Mouse (Mus musculus): Measurements from ENCODE around the gene Zfp940.
"Not testable (repeated sequence)": the region's sequence is repeated elsewhere in the genome, so short reads cannot be mapped to it uniquely, and the experiment has no call there.

Zfp940 gene

DNA sequence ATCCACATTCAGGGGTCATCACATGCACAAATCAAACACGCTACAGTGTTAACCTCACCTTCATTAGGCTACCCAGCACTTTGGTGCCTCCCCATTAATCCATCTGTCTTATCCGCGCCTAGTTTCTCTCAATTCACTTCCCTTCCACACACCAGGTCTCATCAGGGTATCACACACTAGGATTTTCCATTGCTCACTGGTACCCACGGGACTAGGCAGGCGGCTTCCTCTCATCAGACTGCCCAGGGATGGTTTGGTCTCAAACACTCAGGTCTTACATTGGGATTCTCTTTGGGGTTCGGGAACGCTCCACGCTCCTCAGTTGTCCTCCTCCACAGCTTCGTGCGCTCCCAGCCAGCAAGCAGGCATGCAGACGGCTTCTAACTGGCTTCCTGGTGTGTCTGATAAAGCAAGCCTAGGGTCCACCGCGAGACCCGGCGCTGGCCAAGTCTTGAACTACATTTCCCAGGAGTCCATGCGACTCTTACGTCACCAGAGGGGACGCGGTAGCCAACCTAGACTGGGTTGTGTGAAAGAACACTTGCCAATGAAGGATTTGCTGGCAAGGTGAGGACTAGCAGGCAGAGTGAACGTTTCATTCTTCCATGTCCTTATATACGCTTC, at the start of gene Zfp940:
TSS of gene Zfp940 (minus strand) at position 451 of the 624 bp plus-strand sequence.
- DNase-seq: peak; percentile 83 to 87

DNA sequence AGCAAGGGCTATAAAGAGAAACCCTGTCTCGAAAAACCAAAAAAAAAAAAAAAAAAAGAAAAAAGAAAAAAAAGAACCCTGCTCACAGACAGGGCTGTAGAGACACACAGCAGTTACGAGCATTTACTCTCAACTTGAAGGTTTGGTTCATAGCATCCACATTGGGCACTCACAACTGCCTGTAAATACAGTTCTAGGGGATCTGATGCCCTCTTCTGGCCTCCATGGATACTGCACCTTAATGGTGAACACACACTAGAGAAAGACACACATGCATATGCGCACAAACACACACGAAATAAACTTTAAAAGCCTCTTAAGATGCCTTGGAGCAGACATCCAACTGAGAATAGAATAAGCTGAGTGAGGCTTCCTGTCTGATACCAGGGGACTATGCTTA, 44.9 kb upstream of the Zfp940 start:
- DNase-seq: no peak

DNA sequence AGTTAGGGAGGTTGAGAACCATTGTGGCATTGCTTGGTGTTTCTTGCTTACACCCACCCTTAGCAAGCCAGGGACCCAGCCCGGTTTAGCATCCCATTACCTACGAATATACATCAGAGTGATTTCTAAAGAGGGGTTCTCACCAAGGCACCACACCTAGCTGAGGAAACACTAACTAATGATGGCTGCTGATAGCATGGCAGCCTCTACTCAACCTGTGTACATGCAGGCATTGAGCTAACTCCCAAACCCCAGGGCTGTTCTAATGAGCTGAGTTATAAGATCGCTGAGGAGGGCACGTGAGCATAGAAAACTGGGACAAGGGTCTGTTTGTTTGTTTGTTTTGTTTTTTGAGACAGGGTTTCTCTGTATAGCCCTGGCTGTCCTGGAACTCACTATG, 39.3 kb upstream of the Zfp940 start:
- no peak for DNase-seq

DNA sequence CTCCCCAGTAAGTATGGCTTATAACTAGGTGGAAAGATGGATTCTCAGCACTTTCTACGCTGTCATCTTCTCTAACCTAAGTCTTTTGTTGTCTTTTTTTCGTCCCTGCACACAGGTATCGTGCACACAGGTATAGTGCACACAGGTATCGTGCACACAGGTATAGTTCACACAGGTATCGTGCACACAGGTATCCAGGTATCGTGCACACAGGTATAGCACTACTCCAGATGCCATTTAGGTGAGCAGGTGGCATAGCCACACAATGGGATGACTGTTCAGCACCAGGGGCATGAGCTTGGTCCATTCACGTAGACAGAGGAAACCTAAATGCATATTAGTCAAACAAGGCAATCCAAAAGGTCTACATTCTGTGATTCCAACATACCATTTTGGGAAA, 37.0 kb upstream of the Zfp940 start:
- DNase-seq: no peak

DNA sequence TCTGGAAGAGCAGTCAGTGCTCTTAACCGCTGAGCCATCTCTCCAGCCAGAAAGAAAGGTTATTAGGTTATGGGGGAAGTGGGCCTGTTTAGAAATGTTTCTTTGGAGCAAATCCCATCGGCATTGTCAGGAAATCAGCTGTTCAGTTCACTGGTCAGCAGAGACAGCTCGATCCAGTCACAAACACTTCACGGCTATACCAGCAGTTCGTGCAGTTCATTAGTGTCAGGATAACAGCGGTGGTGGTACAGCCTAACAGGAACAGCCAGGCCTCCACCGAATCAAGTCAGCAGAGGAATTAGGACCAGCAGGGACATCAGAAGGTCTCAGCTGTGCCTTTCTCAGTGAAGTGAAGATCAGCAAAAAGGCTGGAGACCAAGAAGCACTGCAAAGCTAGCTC, 27.4 kb upstream of the Zfp940 start:
- DNase-seq: no peak

DNA sequence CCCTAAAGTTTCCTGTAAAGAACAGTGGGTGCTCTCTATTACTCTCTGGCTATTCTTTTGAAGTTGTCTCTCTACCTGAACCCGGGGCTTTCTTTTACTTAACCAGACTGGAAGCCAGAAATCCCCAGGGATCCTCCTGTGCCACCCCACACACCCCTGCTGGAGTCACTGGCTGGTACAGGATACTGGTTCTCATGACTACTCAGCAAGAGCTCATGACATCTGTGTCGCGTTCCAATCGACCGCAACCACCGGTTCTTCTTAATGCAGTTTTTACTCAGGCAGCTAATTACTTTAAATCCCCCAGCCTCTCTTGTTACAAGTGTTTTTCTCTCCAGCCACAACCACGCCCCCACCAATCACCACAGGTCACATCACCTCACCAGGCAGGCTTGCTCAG, 26.6 kb upstream of the Zfp940 start:
- DNase-seq: no peak

DNA sequence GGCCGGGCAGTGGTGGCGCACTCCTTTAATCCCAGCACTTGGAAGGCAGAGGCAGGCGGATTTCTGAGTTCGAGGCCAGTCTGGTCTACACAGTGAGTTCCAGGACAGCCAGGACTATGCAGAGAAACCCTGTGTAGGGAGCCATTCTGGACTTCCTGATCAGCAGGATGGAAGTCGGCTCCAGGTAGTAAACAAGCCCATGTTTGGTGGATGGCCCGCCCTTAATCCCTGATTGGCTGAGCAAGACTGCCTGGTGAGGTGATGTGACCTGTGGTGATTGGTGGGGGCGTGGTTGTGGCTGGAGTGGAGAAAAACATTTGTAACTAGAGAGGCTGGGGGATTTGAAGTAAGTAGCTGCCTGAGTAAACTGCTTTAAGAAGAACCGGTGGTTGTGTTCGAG, 24.1 kb upstream of the Zfp940 start:
- not testable (repeated sequence) for DNase-seq

DNA sequence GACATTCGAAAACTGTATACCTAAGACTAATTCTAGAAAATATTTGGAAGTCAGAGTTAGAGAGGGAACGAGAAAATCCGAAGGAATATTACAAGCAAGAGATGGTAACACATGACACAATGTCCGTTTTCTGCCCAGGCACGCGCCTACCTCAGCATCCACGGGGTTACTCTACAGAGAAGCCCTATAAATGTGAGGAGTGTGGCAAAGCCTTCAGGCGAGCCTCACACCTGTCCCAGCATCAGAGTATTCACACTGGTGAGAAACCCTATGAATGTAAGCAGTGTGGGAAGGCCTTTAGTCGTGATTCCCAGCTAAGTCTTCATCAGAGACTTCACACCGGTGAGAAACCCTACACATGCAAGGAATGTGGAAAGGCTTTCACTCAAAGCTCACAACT, 20.8 kb upstream of the Zfp940 start:
- no peak for DNase-seq

DNA sequence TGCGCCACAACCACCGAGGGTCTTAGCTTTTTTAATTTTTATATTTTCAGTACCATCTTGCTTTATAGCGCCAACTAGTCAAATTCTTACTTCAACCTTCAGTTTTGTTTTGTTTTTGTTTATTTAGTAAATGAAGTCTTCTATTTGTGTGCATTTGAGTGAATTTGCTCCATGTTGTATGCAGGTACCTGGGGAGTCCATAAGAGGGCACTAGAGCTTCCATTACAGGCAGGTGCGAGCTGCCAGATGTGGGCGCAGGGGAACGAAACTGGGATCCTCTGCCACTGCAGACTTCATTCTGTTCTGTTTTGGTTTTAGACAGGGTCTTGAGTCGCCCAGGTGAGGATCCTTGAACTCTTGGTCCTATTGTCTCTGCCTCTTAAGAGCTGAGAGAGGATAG, 8.2 kb upstream of the Zfp940 start:
- no peak for DNase-seq

DNA sequence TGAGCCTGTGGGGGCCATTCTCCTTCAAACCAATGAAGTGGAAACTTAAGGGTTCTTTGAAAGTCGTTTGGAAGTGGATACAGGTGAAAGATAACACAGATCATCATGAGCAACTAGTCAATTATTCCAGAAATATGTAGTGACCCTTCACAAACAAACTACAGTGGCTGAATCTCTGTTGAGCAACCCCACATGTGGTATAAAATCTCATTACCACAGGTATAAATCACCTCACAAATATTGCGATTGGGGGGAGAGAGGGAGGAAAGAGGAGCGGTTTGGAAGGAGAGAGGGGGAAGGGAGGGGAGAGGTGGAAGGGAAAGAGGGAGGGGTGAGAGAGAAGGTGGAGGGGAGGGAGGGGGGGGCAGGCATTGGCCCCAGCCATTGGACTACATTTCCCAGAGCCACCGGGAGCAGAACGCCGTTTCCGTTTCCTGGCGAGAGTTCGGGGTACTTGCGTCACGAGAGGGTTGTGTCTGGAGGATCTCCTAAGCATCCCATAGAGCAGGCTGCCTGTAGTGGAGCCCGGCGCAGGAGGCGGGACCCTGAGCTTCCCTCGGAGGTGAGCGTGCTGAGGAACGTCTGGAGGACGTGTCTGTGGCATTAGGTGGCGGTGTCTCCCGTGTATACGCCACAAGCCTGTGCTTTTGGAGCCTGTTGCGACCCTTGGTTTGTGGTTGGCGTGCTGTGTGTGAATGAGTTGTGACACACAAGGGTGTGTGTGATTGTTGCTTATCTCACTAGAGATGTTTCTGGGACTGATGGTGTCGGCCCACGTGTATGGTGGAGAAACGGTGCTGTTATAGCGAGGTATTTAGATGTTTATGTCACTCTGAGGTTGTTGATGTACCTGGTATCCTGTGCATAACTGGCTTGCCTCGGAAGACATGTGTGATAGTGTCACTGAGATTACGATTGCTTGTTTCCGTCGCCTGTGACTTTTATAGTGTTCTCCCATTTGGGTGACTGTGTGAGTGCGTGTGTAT, 6.4 kb upstream of the Zfp940 start, which contains the start of gene Zfp420:
TSS of gene Zfp420 (plus strand) at position 448 of the 986 bp plus-strand sequence.
- peak; percentile 92 to 94 for DNase-seq

DNA sequence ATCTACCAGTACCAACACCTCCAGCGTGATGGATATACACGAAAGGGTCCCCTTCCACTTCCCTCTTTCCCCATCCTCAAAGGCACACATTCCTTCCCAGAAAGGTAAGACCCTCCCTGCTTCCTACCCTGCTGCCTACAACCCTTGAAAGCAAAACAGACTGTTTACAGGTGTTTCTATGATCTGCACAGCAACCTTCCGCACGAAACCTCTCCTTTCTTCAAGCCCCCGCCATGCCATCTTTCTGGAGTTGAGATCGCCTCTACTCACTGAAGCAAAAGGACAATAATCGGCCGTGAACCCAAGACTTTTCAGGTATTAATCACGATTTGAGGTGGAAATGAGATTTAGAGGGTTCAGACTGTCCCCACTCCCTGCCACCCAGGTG, 644 bp downstream of the Zfp940 start:
- no peak for DNase-seq

DNA sequence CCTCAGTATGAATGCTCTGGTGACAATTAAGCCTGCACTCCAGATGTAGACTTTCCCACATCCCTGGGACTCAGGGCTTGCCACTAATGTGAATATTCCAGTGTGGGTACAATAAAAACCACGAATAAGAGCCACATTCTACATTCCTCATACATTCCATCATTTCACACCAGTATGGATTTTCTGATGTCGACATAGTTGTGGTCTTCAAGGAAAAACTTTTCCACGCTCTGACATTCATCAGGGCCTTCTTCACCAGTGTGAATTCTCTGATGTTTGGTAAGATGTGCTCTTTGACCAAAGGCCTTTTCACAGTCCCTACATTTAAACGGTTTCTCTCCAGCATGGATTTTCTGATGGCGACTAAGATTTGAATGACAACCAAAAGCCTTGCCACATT, 8.9 kb downstream of the Zfp940 start:
- no peak for DNase-seq

DNA sequence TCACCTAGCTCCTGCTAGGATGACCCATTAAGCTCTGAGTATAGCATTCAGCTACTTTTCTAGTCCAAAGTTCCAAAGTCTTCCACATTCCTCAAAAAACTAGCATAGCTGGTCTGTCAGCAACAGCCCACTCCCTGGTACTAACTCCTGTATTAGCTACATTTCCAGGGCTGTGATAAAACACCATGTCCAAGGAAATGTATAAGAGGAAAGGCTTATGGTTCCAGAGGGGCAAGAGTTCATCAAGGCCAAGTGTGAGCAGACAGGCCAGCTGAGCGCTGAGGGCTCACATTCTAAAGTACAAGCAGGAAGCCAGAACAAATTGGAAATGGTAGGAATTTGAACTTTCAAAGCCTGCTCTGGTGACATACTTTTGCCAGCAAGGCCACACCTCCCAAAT, 11.4 kb downstream of the Zfp940 start:
- no peak for DNase-seq

DNA sequence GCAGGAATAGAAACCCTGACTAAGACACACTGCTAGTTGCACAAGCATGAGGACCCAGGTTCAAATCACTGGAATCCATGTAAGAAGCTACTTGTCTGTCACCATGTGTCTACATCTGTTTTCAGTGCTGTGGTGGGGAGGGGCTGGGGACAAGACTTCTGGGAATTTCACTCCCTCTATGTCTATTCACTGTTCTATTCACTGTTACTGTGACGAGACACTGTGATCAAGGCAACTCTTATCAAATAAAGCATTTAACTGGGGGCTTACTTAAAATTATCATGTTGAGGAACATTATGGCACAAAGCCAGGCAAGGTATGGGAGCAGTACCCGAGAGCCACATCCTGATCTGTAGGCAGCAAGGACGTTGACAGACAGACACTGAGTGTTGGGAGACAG, 14.2 kb downstream of the Zfp940 start:
- no peak for DNase-seq

DNA sequence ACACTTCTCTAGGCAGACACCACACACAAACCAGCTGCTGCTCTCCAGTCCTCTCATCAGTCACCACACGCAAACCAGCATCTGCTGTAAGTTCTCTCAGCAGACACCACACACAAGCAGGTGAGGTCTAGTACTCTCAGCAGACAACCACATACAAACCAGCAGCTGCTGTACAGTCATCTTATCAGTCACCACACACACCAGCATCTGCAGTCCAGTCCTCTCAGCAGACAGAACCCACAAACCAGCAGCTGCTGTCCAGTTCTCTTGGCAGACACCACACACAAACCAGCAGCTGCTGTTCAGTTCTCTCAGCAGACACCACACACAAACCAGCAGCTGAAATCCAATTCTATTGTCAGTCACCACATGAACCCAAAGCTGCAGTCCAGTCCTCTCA, 16.7 kb downstream of the Zfp940 start:
- no peak for DNase-seq

DNA sequence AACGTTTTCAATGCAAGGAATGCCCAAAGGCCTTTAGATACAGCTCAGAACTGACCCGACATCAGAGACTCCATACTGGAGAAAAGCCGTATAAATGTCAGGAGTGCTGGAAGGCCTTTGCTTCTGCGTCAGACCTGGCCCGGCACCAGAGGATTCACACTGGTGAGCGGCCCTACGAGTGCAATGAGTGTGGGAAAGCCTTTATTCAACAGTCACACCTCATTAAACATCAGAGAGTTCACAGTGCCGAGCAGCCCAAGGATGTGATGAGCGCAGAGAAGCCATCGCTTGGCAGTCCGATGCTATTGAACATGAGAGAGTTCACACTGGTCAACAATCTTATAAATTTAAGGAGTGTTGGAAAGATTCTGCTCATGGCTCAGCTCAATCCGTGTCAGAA, 23.7 kb downstream of the Zfp940 start:
- DNase-seq: no peak

DNA sequence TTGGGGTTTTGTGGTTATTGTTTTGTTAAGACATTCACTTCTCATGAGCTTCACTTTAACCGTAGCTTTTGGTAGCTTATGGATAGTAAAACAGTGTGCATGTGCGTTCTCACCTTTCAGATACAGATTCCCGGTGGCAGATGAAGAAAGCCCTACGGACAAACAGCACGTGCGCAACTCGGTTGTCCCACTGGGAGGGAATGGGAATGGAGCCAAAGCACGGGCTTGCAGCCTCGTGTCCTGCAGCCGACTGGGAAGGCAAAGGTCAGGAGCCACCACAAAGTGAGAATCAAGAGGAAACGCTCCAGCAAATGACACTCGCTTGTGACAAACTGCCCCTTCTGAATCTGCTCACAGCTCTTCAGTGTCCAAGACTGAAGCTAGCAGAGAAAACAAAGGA, 25.5 kb downstream of the Zfp940 start:
- no peak for DNase-seq

DNA sequence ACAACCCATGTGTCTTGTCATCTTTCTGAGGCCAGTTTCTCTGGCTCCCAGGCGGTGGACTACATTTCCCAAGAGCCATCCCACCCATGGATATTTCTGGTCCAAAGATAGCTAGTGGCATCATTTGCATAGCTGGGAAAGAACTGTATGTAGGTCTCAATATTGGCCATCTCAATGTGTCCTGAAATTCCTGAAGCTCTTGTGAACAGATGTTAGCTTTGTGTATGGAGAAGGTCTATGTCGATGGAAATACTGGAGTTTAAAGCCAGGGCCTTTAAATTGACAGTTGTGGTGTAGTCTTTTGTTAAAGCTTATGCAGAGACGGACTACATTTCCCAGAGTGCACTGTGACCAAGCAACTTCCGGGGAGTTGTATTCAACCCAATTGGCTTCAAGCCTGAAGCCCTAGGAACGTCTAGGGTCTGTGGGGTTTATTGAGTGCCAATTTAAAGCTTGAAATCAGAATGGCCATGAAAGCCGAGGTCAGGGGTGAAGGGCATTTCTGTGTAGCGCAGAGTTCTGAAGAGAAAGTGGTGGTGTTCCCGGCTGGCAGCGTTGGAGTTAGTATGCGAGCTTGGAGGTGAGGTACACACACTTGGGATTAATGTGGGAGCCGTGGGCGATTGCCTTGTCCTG, 34.7 kb downstream of the Zfp940 start:
- peak; percentile 72 to 79 for DNase-seq

DNA sequence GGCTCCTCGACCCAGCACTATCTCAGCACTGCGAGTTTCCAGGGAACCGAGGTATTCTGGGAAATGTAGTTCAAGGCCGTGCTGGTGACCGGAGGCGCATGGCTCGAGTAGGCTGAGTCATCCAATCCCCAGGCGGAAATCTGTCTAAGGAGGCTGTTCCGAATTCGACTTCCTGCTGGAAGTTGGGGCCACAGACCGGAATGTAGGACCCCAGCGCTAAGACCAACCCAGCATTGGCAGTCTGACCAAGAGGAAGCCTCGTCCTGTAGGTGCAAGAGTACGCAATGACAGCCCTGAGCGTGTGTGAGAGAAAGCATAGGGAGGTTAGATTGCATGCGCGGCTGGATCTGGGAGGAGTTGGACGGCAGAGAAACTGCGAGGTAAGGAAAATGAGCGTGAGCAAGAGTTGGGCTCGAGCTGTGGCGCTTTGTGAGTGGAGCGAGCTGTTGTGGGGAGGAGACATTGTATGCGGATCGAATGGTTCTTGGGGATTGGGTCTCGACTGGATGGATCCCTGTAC, 37.5 kb downstream of the Zfp940 start, which contains the start of gene Zfp790:
TSS of gene Zfp790 (plus strand) at position 205 of the 520 bp plus-strand sequence.
- DNase-seq: peak; percentile 91 to 94

DNA sequence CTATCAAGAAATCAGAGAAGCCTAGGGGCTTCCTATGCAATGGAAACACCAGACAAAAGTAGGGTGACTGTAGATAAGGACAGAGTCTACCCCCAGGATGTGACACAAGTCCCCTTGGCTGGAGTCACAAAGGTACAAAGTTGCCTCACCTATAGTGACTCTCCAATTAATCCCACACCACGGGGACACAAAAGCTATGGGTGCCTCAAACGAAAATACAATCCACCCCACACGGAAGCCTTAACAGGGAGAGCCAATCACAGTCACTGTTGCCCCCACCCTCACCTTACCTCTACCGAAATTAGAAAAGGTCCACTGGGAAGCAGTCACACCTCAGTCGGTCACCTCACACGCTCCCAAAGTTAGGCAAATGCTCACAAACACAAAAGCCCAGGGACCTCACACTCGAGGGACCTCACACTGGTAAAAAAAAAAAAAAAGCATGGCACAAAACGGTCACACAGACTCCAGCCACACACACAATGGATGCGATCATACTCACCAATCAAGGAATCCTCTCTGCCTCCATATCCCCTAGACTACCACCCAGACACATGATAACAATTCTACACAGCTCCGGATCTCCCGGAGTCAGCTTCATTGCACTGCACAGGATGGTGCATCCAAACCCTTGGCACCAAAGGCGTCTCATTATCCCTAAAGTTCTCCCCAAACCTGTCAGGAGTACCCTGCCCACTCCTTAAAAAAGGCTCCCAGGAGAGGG, 38.2 kb downstream of the Zfp940 start:
- no peak for DNase-seq

DNA sequence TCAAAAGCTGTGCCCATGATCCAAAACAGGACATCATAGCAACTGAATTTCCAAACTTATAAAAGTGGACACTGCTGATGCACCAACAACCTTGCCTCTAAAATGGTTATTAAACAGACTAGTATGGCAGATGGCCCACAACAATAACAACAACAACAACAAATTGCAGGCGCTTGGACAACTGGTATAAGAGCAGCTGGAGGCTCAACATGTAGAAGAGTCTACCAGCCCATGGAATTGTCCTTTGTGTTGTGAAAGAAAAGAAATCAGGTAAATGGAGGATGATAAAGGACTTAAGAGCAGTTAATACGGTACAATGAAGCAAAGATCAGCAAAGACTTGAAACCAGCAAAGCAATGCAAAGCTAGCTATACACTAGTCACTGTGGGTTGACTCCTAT, 39.1 kb downstream of the Zfp940 start:
- no peak for DNase-seq

DNA sequence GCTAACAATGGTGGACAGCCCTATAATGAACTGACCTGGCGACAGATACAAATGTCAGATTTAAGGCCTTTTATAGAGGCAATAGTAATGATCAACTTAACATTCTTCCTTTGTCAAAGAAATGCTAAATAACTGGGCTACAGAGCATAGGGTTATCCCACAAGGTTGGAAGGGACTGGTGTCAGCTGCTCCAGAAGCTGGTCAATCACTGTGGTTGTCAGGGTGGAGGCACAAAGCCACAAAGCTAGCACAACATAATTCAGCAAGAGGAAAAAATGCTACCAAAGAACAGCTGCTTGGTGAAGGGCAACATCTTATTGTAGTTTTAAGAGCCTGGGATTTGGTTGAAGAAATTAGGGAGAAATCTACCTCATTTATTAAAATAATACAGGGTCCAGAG, 41.2 kb downstream of the Zfp940 start:
- DNase-seq: no peak

DNA sequence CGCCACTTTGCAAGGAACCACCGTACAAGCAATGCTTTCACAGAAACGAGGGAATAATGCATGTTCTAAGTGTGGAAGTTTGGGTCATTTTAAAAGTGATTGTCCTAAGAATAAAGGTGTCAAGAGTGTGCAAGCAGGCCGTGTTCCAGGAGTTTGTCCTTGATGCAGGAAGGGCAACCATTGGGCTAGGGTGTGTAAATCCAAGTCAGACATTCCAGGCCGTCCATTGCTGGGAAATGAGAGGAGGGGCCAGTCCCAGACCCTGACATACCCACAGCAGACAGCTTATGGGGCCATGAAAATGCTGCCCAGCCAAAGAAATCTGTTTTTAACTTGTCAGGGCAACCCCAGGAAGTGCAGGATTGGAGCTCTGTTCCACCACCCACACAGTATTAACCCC, 46.4 kb downstream of the Zfp940 start:
- DNase-seq: no peak
